Mouse (Mus musculus): ENCODE data around the gene Csrp1. TPM values are rescaled to one million over a fixed set of nuclear protein-coding genes. Genes with fewer than 3 reads are reported as not detected.

Gene Csrp1
- polyA plus RNA-seq, 1 experiment: 390 TPM

DNA sequence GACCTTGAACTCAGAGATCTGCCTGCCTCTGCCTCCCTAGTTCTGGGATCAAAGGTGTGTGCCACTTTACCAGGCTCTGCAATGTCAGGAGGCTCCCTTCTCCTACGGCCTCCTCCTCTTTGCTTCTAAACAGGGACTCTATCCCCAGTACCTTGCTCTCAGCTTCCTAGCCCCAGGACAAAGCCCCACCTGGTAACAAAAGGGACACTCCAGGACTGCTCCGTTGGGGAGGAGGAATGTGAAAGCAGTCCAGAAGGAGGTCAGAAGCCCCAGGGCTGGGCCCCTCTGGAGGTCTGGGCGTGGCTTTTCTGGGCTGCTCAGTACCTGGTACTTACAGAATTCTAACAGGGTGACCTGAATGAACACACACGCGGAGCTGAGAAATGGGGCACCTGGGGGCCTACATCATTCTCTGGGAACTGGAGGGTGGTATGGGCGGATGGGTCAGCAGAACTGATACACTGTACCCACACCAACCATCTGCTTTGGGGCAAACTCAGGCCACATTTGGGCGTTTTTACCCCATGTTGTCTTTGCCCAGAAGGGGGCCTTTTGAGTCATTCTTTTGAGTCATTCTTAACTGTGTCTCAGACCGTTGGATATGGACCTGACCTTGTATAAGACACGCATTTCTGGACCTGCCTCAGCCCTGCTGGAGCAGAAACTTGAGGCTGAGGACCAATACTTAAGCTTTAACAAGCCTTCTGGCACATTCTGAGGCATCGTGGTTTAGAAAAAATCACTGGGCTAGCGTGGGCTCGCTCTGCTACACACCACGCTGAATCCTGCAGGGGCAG lies 72.5 kb downstream of the Csrp1 start:
- TF ChIP-seq CTCF (IDR thresholded peaks at IDR 0.05; ENCODE audit: borderline replicate concordance, control insufficient read depth, extremely low read depth, insufficient read depth, low read length, poor library complexity) (no peak), POLR2A (IDR thresholded peaks at IDR 0.05; ENCODE audit: control insufficient read depth, extremely low read depth, insufficient read depth, low read length, poor library complexity) (no peak)
- Histone ChIP-seq H3K36me3 (ENCODE audit: control insufficient read depth, insufficient read depth, low read length) (no peaks in the 10 kb centered on the region), H3K27ac (ENCODE audit: control insufficient read depth, insufficient read depth, low read length) (no peak overlapping the region), H3K4me3 (ENCODE audit: control insufficient read depth, insufficient read depth, low read length) (no peak overlapping the region), H3K27me3 (ENCODE audit: control insufficient read depth, insufficient read depth, low read length) (no peaks in the 10 kb centered on the region), H3K4me1 (replicated peaks; ENCODE audit: control insufficient read depth, insufficient read depth, low read length) (peaks cover 21% of the 10 kb centered on the region)
- no peak for DNase-seq
- WGBS: 81% methylated on average over 13 of the region's 13 CpGs

DNA sequence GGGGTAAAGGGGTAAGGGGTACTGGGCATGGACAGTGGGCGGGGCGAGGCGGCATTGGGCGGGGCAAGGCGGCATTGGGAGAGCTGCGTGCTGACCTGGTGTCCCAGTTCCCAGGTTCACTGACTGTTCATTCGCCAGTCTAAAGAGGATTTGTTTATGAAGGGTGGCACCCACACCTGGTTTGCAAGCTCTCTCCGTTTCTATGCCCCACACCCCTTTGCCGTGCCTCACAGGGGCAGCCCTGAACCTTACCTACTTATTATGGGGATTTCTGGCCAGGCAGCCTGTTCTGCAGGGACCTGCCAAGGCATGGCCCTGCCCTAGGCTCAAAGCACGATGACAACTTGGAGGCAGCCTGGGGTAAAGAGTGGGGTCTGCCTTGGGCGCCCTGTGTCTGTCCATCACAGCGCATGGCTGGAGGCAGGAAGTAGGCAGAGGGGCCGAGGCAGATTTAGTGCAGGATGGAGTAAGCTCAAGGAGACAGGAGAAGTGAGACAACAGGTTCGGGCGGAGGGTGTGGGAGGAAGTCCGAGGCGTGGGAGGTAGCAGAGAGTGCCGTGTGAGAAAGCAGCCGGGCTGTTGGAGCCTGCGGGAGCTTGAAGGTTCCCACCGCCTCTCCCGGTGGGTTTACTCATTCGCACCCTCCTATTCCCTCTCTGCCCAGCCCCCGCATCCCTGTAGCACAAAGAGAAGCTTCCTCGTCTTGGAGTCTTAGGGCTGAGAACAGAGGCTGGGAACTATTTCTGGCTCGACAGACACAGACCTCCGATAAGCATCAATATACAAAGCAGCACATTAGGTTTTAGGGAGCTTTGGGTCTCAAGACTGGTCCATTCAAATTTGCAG lies 73.7 kb downstream of the Csrp1 start:
- no peak overlapping the region for H3K27ac ChIP-seq (ENCODE audit: control insufficient read depth, insufficient read depth, low read length)

DNA sequence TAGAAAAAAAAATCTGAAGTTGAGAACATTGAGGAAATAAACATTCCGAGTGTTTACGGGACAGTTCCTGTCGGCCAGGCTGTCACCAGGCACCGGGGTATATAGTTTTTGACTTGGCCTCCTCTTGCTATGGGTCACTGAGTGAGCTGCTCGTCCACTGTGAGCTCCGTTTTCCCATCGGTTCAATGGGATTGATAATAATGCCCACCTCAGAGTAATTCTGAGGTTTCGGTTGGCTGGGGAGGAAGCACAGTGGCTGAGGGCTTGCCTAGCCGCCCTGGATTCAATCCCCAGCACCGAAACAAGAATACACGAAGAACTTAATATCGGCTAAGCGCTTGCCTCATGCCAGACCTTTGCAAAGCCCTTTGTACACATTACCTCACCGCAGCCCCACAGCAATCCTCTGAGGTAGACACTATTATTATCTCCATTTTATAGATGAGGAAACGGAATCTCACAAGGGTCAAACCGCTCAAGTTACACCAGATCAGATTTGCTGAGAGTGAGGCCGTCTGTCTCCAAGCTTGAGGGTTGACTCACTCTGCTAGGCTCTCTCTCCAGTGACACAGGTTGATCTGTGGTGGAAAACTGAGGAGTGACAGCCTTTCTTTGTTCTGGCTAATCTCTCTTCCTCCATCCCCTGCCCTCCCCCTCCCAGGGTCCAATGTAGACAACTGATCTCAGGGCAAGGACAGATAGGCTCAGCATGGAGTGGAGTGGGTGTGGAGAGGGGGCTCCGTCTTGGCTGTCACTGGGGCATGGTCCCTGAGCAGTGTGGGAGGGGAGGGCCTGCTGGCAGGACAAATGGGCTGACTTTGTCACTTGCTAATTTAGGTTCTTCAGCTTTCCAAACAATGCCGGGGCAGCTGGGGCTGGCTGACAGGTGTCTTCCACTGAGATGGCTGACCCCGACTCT lies 74.6 kb downstream of the Csrp1 start:
- H3K4me1 ChIP-seq (replicated peaks; ENCODE audit: control insufficient read depth, insufficient read depth, low read length): peaks cover 16% of the 10 kb centered on the region
- H3K27me3 ChIP-seq (ENCODE audit: control insufficient read depth, insufficient read depth, low read length): no peaks in the 10 kb centered on the region

More for the DNA sequence above, 73.7 kb downstream of the Csrp1 start:
- WGBS: 28% methylated on average over 27 of the region's 27 CpGs
- no peak overlapping the region for H3K4me3 ChIP-seq (ENCODE audit: control insufficient read depth, insufficient read depth, low read length)
- peaks cover 17% of the 10 kb centered on the region for H3K4me1 ChIP-seq (replicated peaks; ENCODE audit: control insufficient read depth, insufficient read depth, low read length)
- H3K27me3 ChIP-seq (ENCODE audit: control insufficient read depth, insufficient read depth, low read length): no peaks in the 10 kb centered on the region
- H3K36me3 ChIP-seq (ENCODE audit: control insufficient read depth, insufficient read depth, low read length): no peaks in the 10 kb centered on the region
- peak; percentile 33 for DNase-seq
- TF ChIP-seq CTCF (IDR thresholded peaks at IDR 0.05; ENCODE audit: borderline replicate concordance, control insufficient read depth, extremely low read depth, insufficient read depth, low read length, poor library complexity): peak; percentile 28; the same call in 1 of the 2 replicates
- TF ChIP-seq POLR2A (IDR thresholded peaks at IDR 0.05; ENCODE audit: control insufficient read depth, extremely low read depth, insufficient read depth, low read length, poor library complexity): no peak

DNA sequence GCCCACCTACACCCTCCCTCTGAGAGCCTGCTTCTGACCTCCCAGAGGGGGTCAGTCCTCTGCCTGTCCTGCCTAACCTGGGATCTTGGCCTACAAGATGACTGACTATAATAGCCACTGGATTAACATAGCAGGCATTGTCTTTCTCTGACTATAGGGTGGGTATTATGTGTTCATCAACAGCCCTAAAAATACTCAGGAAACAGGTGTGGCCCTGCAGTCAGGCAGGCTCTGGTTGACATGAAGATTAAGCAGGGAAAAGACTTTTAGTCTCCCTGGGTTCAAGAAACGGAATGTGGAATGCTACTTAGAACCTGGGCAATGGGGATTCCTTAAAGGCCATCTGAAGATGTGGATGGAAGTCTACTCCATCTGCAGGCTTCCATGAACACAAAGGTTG lies 78.6 kb downstream of the Csrp1 start:
- H3K4me1 ChIP-seq (replicated peaks; ENCODE audit: control insufficient read depth, insufficient read depth, low read length): peaks cover 13% of the 10 kb centered on the region
- H3K4me3 ChIP-seq (ENCODE audit: control insufficient read depth, insufficient read depth, low read length): no peak overlapping the region
- no peaks in the 10 kb centered on the region for H3K36me3 ChIP-seq (ENCODE audit: control insufficient read depth, insufficient read depth, low read length)
- TF ChIP-seq POLR2A (IDR thresholded peaks at IDR 0.05; ENCODE audit: control insufficient read depth, extremely low read depth, insufficient read depth, low read length, poor library complexity) (no peak), CTCF (IDR thresholded peaks at IDR 0.05; ENCODE audit: borderline replicate concordance, control insufficient read depth, extremely low read depth, insufficient read depth, low read length, poor library complexity) (no peak)
- H3K27ac ChIP-seq (ENCODE audit: control insufficient read depth, insufficient read depth, low read length): no peak overlapping the region
- no peaks in the 10 kb centered on the region for H3K27me3 ChIP-seq (ENCODE audit: control insufficient read depth, insufficient read depth, low read length)
- no peak for DNase-seq
- WGBS: 74% methylated on average over 1 of the region's 1 CpGs

More for the DNA sequence above, 74.6 kb downstream of the Csrp1 start:
- DNase-seq: no peak
- Histone ChIP-seq H3K36me3 (ENCODE audit: control insufficient read depth, insufficient read depth, low read length) (no peaks in the 10 kb centered on the region), H3K27ac (ENCODE audit: control insufficient read depth, insufficient read depth, low read length) (no peak overlapping the region), H3K4me3 (ENCODE audit: control insufficient read depth, insufficient read depth, low read length) (no peak overlapping the region)
- WGBS: 44% methylated on average over 20 of the region's 20 CpGs
- no peak for TF ChIP-seq POLR2A (IDR thresholded peaks at IDR 0.05; ENCODE audit: control insufficient read depth, extremely low read depth, insufficient read depth, low read length, poor library complexity)
- TF ChIP-seq CTCF (IDR thresholded peaks at IDR 0.05; ENCODE audit: borderline replicate concordance, control insufficient read depth, extremely low read depth, insufficient read depth, low read length, poor library complexity): no peak

DNA sequence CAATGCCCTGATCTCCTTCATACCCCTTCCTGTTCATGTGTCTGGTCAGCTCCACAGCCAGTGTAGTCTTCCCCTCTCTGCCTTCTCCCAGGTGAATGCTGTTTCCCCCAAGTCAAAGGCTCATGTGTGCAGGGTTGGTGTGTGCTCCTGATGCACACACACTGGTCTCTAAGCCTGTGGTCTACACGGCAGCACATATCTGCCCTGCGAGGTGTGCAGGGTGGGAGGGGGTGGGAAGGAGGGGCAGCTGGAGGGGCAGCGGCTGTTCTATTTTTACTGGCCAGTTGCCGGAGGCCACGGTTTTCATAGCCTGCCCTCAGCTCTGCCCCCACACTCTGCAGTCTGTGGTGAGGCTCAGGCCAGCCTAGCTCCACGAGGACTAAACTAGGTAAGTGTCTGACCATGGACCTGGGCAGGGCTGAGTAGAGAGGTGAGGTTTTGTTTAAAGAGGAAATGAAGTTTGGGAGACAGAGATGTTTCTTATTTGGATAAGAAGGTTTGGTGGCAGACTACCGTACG lies 79.3 kb downstream of the Csrp1 start:
- Histone ChIP-seq H3K4me1 (replicated peaks; ENCODE audit: control insufficient read depth, insufficient read depth, low read length) (peaks cover 7% of the 10 kb centered on the region), H3K4me3 (ENCODE audit: control insufficient read depth, insufficient read depth, low read length) (no peak overlapping the region)
- WGBS: 67% methylated on average over 8 of the region's 8 CpGs

More for the DNA sequence above, 79.3 kb downstream of the Csrp1 start:
- DNase-seq: no peak
- TF ChIP-seq CTCF (IDR thresholded peaks at IDR 0.05; ENCODE audit: borderline replicate concordance, control insufficient read depth, extremely low read depth, insufficient read depth, low read length, poor library complexity): no peak
- no peak for TF ChIP-seq POLR2A (IDR thresholded peaks at IDR 0.05; ENCODE audit: control insufficient read depth, extremely low read depth, insufficient read depth, low read length, poor library complexity)
- no peaks in the 10 kb centered on the region for H3K27me3 ChIP-seq (ENCODE audit: control insufficient read depth, insufficient read depth, low read length)
- no peaks in the 10 kb centered on the region for H3K36me3 ChIP-seq (ENCODE audit: control insufficient read depth, insufficient read depth, low read length)
- H3K27ac ChIP-seq (ENCODE audit: control insufficient read depth, insufficient read depth, low read length): no peak overlapping the region

All from thymus, adult 2 months (tissue).